Mouse (Mus musculus) splenic B cell, adult 2 months (primary cell): ENCODE data around the gene Cds1.

Experiments used
- DNase-seq: peaks from one replicate; pipeline ENCODE4 v3.0.0-alpha.2; 2011; ENCODE audit warnings: low read depth, low spot score
- H3K27me3 ChIP-seq: 2 replicates; pipeline ENCODE4 v1.6.1; 2012; ENCODE audit warnings: mild to moderate bottlenecking, low read length, moderate library complexity, mixed read lengths; ENCODE audit not compliant: control insufficient read depth, poor library complexity, insufficient read depth, severe bottlenecking
- H3K36me3 ChIP-seq: 2 replicates; pipeline ENCODE4 v1.6.1; 2012; ENCODE audit warnings: mild to moderate bottlenecking, low read length, moderate library complexity, mixed read lengths; ENCODE audit not compliant: control insufficient read depth, poor library complexity, insufficient read depth, severe bottlenecking

Cds1 gene

GRCm38 (mm10) chr5:101764554-101765347 lies at the start of gene Cds1:
TSS of gene Cds1 (plus strand) at chr5:101765130.
- H3K27me3 ChIP-seq, result no peaks in the 10 kb centered on the region
- peak; percentile 75 for DNase-seq
- H3K36me3 ChIP-seq, result no peaks in the 10 kb centered on the region

GRCm38 (mm10) chr5:101724216-101724615 lies 40.7 kb upstream of the Cds1 start:
- H3K27me3 ChIP-seq, result no peaks in the 10 kb centered on the region
- DNase-seq, result no peak
- no peaks in the 10 kb centered on the region for H3K36me3 ChIP-seq

GRCm38 (mm10) chr5:101724756-101725155 lies 40.2 kb upstream of the Cds1 start:
- DNase-seq, result no peak
- Histone ChIP-seq H3K27me3 (no peaks in the 10 kb centered on the region), H3K36me3 (no peaks in the 10 kb centered on the region)

- Histone ChIP-seq H3K36me3 (no peaks in the 10 kb centered on the region), H3K27me3 (no peaks in the 10 kb centered on the region)
- DNase-seq, result no peak
Observed at GRCm38 (mm10) chr5:101725703-101726102, 39.2 kb upstream of the Cds1 start.

- no peak for DNase-seq
- Histone ChIP-seq H3K27me3 (no peaks in the 10 kb centered on the region), H3K36me3 (no peaks in the 10 kb centered on the region)
Observed at GRCm38 (mm10) chr5:101726371-101726770, 38.6 kb upstream of the Cds1 start.

GRCm38 (mm10) chr5:101728304-101728905 lies 36.5 kb upstream of the Cds1 start:
- no peaks in the 10 kb centered on the region for H3K27me3 ChIP-seq
- no peak for DNase-seq
- no peaks in the 10 kb centered on the region for H3K36me3 ChIP-seq

- DNase-seq, result no peak
- H3K27me3 ChIP-seq, result no peaks in the 10 kb centered on the region
- no peaks in the 10 kb centered on the region for H3K36me3 ChIP-seq
Observed at GRCm38 (mm10) chr5:101737341-101737740, 27.6 kb upstream of the Cds1 start.

GRCm38 (mm10) chr5:101740471-101741223 lies 24.3 kb upstream of the Cds1 start:
- no peaks in the 10 kb centered on the region for H3K36me3 ChIP-seq
- H3K27me3 ChIP-seq, result no peaks in the 10 kb centered on the region
- no peak for DNase-seq

GRCm38 (mm10) chr5:101741224-101741591 lies 23.7 kb upstream of the Cds1 start:
- no peak for DNase-seq
- Histone ChIP-seq H3K36me3 (no peaks in the 10 kb centered on the region), H3K27me3 (no peaks in the 10 kb centered on the region)

- no peak for DNase-seq
- Histone ChIP-seq H3K36me3 (no peaks in the 10 kb centered on the region), H3K27me3 (no peaks in the 10 kb centered on the region)
Observed at GRCm38 (mm10) chr5:101742014-101742413, 22.9 kb upstream of the Cds1 start.

GRCm38 (mm10) chr5:101742425-101742824 lies 22.5 kb upstream of the Cds1 start:
- H3K36me3 ChIP-seq, result no peaks in the 10 kb centered on the region
- no peaks in the 10 kb centered on the region for H3K27me3 ChIP-seq
- no peak for DNase-seq

- DNase-seq, result no peak
- no peaks in the 10 kb centered on the region for H3K36me3 ChIP-seq
- H3K27me3 ChIP-seq, result no peaks in the 10 kb centered on the region
Observed at GRCm38 (mm10) chr5:101744886-101745285, 20.0 kb upstream of the Cds1 start.

- DNase-seq, result peak; percentile 6
- H3K27me3 ChIP-seq, result no peaks in the 10 kb centered on the region
- H3K36me3 ChIP-seq, result no peaks in the 10 kb centered on the region
Observed at GRCm38 (mm10) chr5:101753680-101754079, 11.2 kb upstream of the Cds1 start.

GRCm38 (mm10) chr5:101757669-101758068 lies 7.3 kb upstream of the Cds1 start:
- Histone ChIP-seq H3K36me3 (no peaks in the 10 kb centered on the region), H3K27me3 (no peaks in the 10 kb centered on the region)
- no peak for DNase-seq

- H3K36me3 ChIP-seq, result no peaks in the 10 kb centered on the region
- DNase-seq, result no peak
- H3K27me3 ChIP-seq, result no peaks in the 10 kb centered on the region
Observed at GRCm38 (mm10) chr5:101761685-101762084, 3.2 kb upstream of the Cds1 start.
